Mouse (Mus musculus) brown adipose tissue, adult 24 weeks (tissue): ENCODE results near the gene Myo1a. TPM values are rescaled to one million over a fixed set of nuclear protein-coding genes. Genes with fewer than 3 reads are reported as not detected.

Experiments used
- H3K27ac ChIP-seq: fragments of 200-500 bp; replicated peaks from 2 replicates; pipeline ENCODE4 v1.5.1; 2012; ENCODE audit warnings: low read depth, mild to moderate bottlenecking, low read length
- H3K4me1 ChIP-seq: fragments of 200-500 bp; 2 replicates; pipeline ENCODE4 v1.6.1; 2012; ENCODE audit warnings: low read length, mixed read lengths; ENCODE audit not compliant: control insufficient read depth, insufficient read depth, insufficient read length
- H3K4me3 ChIP-seq: fragments of 200-500 bp; 2 replicates; pipeline ENCODE4 v1.5.1; 2012; ENCODE audit warnings: low read depth, mild to moderate bottlenecking, low read length, moderate library complexity; ENCODE audit not compliant: insufficient read depth
- polyA plus RNA-seq: library from polyadenylated mRNA; stranded (reverse); fragments of >200 nt; gene quantifications from 2 replicates; pipeline ENCODE4 v1.2.4, GENCODE M21; 2012; ENCODE audit not compliant: missing spikeins, insufficient read depth, insufficient read length

The Myo1a gene
- polyA plus RNA-seq, 1 experiment, result not detected

DNA sequence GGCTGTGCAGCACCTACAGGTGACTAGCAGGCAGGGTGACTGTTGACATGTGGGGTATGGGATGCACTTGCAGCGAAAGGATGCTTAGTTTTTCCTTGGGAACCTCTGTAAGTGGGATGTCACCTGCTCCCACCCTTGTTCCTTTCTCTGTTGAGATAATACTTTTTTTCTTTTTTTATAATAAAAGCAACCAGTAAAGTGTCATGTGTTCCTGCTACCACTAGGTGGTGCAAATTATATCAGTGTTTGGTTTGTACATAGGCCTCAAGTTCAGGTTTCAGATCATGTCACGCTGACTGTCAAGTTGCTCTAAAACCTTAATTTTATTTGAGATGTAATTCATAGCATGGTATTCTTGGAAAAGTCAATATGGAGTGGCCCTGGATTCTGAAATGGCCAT lies 10.3 kb upstream of the Myo1a start:
- no peak overlapping the region for H3K4me3 ChIP-seq
- no peaks in the 10 kb centered on the region for H3K4me1 ChIP-seq
- H3K27ac ChIP-seq, result no peak overlapping the region

DNA sequence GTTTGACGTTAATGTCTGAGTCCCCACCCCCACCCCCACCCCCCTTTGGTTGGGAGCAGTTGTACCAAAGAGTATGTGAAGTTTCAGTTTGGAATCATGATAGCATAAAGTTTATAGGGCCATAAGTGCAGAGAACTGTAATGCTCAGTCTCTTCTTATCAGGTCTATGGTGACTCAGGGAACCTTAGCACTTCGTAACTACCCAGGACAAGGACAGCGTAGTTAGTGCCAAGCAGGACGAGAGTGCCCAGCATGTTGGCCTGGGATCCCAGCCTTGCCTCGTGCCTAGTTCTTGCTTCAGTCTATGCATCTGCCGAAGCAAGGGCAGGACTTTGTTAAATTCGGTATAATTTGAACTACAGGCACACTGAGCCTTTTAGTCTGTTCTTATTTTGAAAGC lies 9.2 kb upstream of the Myo1a start:
- H3K27ac ChIP-seq, result no peak overlapping the region
- H3K4me1 ChIP-seq, result no peaks in the 10 kb centered on the region
- H3K4me3 ChIP-seq, result no peak overlapping the region

DNA sequence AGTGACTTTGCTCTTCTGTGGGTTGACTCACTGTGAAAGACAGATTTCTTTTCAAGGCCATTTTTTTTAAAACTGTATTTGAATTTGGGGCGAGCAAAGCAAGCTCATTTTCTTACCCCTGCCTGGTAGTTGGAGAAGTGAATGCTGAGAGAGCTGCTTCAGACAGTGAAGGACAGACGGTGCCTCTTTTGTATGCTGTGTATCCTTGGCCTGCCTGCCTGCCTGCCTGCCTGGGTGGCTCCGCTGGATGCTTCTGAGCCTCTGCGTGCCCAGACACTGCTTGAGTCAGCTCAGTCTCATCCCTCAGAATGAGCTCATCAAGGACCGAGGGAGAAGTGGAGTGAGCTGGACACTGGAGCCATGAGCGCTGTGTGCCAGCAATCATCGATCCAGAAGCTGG lies 6.0 kb upstream of the Myo1a start:
- no peak overlapping the region for H3K4me3 ChIP-seq
- no peaks in the 10 kb centered on the region for H3K4me1 ChIP-seq
- no peak overlapping the region for H3K27ac ChIP-seq

DNA sequence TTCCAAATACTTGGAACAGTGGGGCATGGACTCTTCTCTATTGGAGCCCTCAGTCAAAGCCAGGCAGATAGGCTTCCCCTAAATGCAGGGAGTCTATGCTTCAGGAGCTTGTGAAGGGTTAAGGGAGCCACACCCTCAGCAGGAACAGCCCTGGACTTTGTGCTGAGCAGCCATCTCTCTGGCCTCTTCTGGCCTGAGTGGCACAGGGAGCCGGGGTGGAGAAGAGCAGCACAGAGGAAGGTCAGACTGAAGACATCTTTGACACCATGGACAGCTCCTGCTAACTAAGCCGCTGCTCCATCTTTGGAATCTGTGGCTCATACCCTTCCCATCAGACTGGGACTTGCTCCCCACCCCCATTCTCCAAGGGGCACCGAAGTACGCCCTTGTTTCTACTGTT lies 1.7 kb upstream of the Myo1a start:
- Histone ChIP-seq H3K27ac (no peak overlapping the region), H3K4me1 (peaks cover 5% of the 10 kb centered on the region; the same call in 1 of the 2 replicates), H3K4me3 (no peak overlapping the region)

DNA sequence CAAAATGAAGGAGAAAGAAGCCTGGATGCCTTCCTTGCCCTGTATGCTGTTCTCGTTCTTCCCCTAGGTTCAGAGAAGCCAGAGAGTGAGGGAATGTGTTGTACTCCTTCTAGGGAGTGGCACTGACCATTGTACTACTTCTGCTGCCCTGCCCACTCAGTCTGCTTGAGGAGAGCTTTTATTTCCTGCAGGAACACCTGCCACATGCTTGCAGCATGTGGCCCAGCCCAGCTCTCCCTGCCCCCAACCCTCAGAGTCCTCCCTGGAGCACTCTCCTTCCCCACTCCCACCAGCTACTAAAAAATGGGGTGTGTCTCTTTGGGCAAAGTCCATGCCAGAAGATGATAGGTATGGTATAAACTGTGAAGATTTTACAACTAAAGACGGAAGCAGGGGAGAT lies 677 bp upstream of the Myo1a start:
- peaks cover 5% of the 10 kb centered on the region; the same call in 1 of the 2 replicates for H3K4me1 ChIP-seq
- H3K4me3 ChIP-seq, result no peak overlapping the region
- H3K27ac ChIP-seq, result no peak overlapping the region

DNA sequence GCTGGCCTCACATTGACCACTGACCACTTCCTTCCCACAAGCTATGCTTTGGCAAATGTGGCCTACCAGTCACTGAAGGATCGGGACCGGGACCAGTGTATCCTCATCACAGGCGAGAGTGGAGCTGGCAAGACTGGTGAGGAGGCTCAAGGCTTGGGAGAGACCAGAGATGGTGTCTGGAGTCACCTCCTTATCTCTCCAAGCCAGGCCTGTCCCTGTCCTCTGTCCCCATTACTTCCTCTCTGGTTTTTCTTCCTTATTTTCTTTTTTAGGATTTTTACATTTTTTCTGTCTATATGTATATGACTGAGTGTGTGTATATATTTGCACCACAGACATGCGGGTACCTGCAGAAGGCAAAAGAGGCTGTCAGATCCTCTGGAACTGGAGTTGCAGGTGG lies 813 bp downstream of the Myo1a start:
- no peak overlapping the region for H3K27ac ChIP-seq
- no peak overlapping the region for H3K4me3 ChIP-seq

DNA sequence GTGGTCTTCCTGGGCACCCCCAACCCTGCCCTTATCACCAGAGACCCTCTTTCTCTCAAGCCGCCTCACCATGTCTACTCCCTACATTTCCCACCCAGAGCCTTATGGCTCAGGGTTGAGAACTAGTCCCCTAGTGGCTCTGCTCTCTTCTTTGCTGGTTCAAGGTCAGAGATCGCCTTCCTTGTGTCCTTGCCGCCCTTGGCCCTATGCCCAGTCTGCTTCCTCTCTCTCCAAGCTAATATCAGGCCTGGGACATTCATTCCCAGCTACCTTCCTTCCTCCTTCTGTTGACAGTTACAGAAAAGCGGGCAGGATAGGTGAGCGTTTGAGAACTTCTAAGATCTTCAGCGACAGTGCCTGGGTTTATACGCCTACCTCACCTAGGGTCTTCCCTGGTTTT lies 2.8 kb downstream of the Myo1a start:
- H3K4me3 ChIP-seq, result no peak overlapping the region
- no peak overlapping the region for H3K27ac ChIP-seq
- H3K4me1 ChIP-seq, result peaks cover 5% of the 10 kb centered on the region; the same call in 1 of the 2 replicates

More for the DNA sequence above, 813 bp downstream of the Myo1a start:
- H3K4me1 ChIP-seq, result peaks cover 5% of the 10 kb centered on the region; the same call in 1 of the 2 replicates

DNA sequence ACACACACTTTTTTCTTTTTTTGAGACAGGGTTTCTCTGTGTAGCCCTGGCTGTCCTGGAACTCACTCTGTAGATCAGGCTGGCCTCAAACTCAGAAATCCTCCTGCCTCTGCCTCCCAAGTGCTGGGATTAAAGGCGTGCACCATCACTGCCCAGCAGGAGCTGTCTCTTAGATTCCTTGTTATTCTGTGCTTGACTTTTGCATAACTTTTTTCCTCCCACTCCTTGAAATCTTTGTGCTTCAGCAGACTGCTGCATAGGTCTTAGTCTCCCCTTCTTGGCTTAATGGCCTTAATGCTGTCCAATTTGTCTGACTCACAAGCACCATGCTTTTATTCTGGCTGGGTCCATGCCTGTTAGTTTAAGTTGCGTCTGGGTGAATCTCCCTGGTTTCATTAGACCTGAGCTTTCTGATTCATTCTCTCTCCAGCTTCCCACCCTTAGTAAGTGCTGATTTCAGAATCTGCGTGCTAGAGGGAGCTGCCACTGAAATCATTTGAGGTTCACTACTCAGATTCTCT lies 3.9 kb downstream of the Myo1a start:
- Histone ChIP-seq H3K4me1 (peaks cover 5% of the 10 kb centered on the region; the same call in 1 of the 2 replicates), H3K27ac (no peak overlapping the region), H3K4me3 (no peak overlapping the region)

DNA sequence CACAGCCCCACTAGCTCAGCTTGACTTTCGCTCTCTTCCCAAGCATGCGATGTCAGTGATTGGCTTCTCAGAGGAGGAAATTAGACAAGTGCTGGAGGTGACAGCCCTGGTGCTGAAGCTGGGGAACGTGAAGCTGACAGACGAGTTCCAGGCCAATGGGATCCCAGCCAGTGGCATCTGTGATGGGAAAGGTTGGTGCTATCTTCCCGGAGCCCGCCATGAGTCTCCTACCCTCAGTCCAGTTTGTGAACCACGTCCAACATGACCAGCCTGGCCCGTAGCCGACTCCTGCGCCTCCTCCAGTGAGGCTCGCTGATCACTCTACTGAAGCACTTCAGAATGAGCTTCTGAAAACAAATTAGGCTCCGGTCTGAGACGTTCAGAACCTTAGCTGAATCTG lies 5.4 kb downstream of the Myo1a start:
- peaks cover 5% of the 10 kb centered on the region; the same call in 1 of the 2 replicates for H3K4me1 ChIP-seq
- H3K27ac ChIP-seq, result no peak overlapping the region
- no peak overlapping the region for H3K4me3 ChIP-seq

DNA sequence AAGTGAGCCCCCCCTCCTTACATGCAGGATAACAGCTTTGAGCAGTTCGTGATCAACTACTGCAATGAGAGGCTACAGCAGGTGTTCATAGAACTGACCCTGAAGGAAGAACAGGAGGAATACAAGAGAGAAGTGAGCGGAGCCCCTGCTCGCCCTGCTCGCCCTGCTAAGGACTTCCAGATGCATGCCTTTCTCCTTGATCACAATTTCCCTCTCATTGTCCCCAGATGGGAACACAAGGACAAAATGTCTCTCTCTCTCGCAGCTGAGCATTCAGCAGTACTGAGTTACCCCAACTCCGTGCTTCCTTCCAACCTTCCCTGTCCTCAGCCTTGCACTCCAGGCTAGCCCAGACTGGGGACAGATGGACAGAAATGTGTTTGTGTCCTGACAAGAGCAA lies 7.8 kb downstream of the Myo1a start:
- Histone ChIP-seq H3K4me1 (peaks cover 2% of the 10 kb centered on the region; the same call in 1 of the 2 replicates), H3K4me3 (no peak overlapping the region), H3K27ac (no peak overlapping the region)

DNA sequence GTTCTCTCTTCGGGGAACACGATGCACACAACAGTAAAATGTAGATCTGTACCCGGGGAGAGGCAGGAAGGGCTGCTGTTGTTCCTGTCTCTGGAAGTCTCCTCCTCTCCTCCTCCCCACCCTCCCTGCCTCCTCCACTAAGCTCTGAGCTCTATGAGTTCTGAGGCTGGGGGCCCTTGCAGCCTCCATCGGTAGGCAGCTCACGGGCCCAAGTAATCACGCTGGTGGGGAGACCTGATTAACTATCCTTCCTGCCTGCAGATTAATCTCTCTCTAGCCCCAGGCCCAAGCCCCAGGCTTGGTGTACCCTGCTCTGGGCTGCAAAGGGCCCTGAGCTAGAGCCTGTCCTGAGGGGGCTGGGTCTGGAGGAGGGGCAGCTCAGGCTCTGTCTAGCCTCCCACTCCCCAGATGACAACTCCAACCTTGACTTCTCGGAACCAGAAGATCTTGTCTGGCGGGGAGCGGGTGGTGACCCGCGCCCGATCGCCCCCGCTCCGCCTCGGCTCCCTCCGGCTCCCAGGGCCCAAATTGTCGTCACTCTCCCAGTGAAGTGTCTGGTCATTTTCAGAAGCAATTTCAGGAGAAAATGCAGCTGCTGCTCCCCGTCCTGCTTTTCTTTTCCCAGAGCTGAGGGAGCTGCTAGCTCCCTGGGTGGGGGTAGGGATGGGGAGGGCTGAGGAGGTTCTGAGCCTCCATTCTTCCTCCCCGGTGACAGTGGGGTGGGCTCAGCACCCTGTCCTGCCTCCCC lies 16.9 kb downstream of the Myo1a start:
- no peak overlapping the region for H3K4me3 ChIP-seq

DNA sequence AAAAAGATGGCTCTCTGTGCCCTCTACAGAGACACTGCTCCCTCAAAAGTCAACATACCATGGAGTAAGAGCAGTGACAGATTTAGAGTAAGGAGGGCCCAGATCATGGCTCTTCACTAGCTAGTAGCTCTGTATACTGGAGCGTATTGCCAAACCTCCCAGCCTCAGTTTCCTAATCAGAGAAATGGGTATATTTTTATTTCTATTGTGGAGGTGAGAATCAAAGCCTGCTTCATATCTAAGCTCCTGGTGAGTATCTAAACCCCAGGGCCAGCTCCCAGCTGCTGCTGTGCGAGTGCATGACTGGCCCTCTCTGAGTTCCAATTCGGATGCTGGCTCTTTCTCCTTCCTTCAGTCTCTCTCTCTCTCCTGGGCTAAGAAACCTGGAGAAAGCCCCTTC lies 19.2 kb downstream of the Myo1a start, which contains the start of gene Tac2:
Gene Tac2 (plus strand): TSS at position 301 of the 400 bp plus-strand sequence.
- H3K4me1 ChIP-seq, result no peaks in the 10 kb centered on the region
- no peak within 1 kb of the TSS for H3K27ac ChIP-seq
- H3K4me3 ChIP-seq, result no peak within 1 kb of the TSS

More for the DNA sequence above, 16.9 kb downstream of the Myo1a start:
- Histone ChIP-seq H3K27ac (no peak overlapping the region), H3K4me1 (no peaks in the 10 kb centered on the region)

DNA sequence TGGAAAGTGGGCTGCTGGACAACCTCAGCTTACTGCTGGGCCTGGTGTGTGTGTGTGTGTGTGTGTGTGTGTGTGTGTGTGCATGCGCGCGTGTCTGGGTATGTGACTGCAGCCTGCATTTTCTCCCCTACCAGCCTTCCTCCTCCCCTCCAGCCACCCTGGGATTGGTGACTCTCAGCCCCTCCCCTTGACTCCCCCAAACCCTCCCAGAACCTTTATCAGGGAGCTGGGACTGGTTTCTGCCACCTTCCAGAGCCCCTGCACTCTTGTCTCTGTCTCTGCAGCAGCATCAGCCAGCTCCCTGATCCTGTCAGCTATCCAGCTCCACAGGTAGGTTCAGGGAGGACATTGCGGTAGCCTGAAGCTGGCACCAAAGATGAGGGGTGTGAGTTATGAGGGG lies 20.2 kb downstream of the Myo1a start:
- no peak overlapping the region for H3K4me3 ChIP-seq
- no peak overlapping the region for H3K27ac ChIP-seq
- H3K4me1 ChIP-seq, result no peaks in the 10 kb centered on the region

DNA sequence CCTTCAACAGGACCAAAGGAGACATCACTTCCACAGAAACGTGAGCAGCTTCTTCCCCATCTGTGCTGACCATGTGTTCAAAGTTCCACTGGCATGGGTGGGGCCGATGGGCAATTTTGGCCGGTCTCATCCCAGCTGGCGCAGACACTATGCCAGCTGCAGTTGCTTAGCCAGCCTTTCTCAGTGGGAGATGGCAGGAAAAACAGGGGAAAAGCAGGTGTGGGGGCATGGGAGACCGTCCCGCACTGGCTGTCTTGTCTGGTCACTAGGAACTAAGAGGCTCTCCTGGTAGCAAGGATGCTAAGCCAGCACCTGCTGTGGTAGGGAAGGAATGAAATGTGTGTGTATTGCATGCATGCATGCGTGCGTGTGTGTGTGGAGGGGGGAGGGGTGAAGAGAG lies 23.5 kb downstream of the Myo1a start:
- H3K27ac ChIP-seq, result no peak overlapping the region
- no peak overlapping the region for H3K4me3 ChIP-seq
- no peaks in the 10 kb centered on the region for H3K4me1 ChIP-seq

DNA sequence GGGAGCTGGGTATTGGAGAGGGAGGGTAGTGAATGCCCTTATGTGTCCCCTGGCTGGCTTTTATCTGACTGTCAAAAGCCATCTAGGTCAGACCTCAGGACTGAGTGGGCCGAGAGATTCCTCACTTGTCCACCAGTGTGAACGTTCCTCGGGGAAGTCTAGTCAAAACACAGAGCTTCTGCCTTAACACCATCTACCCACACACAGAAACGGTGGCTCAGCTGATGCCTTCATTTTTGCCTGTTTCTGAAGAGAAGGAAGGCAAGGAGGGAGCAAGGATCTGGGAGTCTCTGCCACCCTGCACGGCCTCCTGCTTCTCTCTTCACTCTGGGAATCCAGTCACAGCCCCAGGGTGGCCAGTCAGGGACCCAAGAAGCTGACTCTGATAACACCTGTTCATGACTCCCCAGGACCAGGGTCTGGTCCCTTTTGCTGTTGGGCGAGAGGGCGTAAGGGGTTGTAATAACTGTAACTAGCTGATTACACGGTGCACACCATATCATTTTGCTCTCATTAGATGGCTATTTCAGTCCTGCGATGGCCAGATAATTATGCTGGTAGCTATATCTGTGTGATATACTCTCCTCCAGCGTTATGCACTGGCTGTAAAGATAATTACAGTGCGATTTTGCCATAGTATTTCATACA lies 25.4 kb downstream of the Myo1a start:
- no peak overlapping the region for H3K27ac ChIP-seq
- H3K4me1 ChIP-seq, result no peaks in the 10 kb centered on the region
- no peak overlapping the region for H3K4me3 ChIP-seq

DNA sequence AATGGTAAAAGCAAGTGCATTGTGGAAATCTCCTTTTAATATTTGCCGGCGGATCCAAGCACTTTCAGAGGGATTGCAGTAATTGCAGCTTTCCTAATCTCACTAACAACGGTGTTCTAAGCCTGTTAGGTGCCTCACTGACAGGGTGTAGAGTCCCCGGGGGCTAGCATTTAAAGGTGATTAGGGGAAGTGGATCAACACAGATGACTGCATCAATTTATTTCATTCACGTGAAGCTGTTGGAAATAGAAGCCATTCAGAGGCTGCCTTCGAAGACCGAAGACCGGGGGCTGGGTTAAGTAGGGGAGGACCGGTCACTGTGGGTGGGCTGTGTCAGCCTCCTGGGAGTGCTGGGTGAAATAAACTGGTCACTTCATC lies 26.0 kb downstream of the Myo1a start:
- no peaks in the 10 kb centered on the region for H3K4me1 ChIP-seq

More for the DNA sequence above, 26.0 kb downstream of the Myo1a start:
- no peak overlapping the region for H3K4me3 ChIP-seq
- H3K27ac ChIP-seq, result no peak overlapping the region
